Mouse (Mus musculus): ENCODE measurements around the gene Pigw. TPM values are rescaled to one million over a fixed set of nuclear protein-coding genes. Genes with fewer than 3 reads are reported as not detected.

The Pigw gene
- total RNA-seq (2021) = 1 to 10 TPM; 5.1 to 5.3 TPM
- long read RNA-seq, experiment 1, partial matches to known transcripts = 1 of 1 reads
- long read RNA-seq, experiment 1, other reads (novel, unspliced or antisense) = 0 of 1 reads
- long read RNA-seq, experiment 2, partial matches to known transcripts = 0 of 1 reads
- long read RNA-seq, experiment 2, other reads (novel, unspliced or antisense) = 0 of 1 reads

GRCm38 (mm10) chr11:84879772-84880464 lies at the start of gene Pigw, which contains the start of gene Myo19:
Pigw (minus strand) TSS chr11:84880285.
Myo19 (plus strand) TSS chr11:84880148.
- intact Hi-C loops (cut with DNase I) = loop anchor here (10.0 kb wide), 1 partner anchor 255 kb away; no protein-coding TSS in a partner anchor
- peak; percentile 93 for DNase-seq
- TF ChIP-seq CTCF (IDR thresholded peaks at IDR 0.05) = peak; percentile 46
- H3K27ac ChIP-seq = peak within 1 kb of the TSS; percentile 94
- peak within 1 kb of the TSS; percentile 80 for H3K4me3 ChIP-seq

- Histone ChIP-seq H3K4me3 (no peak overlapping the region), H3K27ac (no peak overlapping the region)
- TF ChIP-seq CTCF (IDR thresholded peaks at IDR 0.05) = no peak
- intact Hi-C loops (cut with DNase I) = no loop called here
- DNase-seq = no peak
Observed at GRCm38 (mm10) chr11:84920981-84921380, 40.9 kb upstream of the Pigw start.

GRCm38 (mm10) chr11:84919951-84920350 lies 39.9 kb upstream of the Pigw start:
- Histone ChIP-seq H3K27ac (no peak overlapping the region), H3K4me3 (no peak overlapping the region)
- TF ChIP-seq CTCF (IDR thresholded peaks at IDR 0.05) = no peak
- DNase-seq = no peak
- intact Hi-C loops (cut with DNase I) = loop anchor here (2.0 to 5.0 kb wide), 3 partner anchors 61 to 342 kb away; no protein-coding TSS in a partner anchor

- Histone ChIP-seq H3K27ac (no peak overlapping the region), H3K4me3 (no peak overlapping the region)
- peak; percentile 37 for DNase-seq
- peak; percentile 67 for TF ChIP-seq CTCF (IDR thresholded peaks at IDR 0.05)
- intact Hi-C loops (cut with DNase I) = loop anchor here (2.0 to 5.0 kb wide), 3 partner anchors 62 to 343 kb away; no protein-coding TSS in a partner anchor
Observed at GRCm38 (mm10) chr11:84919276-84919675, 39.2 kb upstream of the Pigw start.

GRCm38 (mm10) chr11:84918425-84918824 lies 38.3 kb upstream of the Pigw start:
- Histone ChIP-seq H3K4me3 (peak overlapping the region; percentile 57), H3K27ac (no peak overlapping the region)
- DNase-seq = peak; percentile 90
- intact Hi-C loops (cut with DNase I) = loop anchor here (2.0 to 5.0 kb wide), 3 partner anchors 62 to 344 kb away; no protein-coding TSS in a partner anchor
- TF ChIP-seq CTCF (IDR thresholded peaks at IDR 0.05) = peak; percentile 98; the same call in 1 of the 2 replicates

GRCm38 (mm10) chr11:84916703-84917300 lies 36.7 kb upstream of the Pigw start:
- peak overlapping the region; percentile 82 for H3K27ac ChIP-seq
- no peak for TF ChIP-seq CTCF (IDR thresholded peaks at IDR 0.05)
- peak overlapping the region; percentile 93 for H3K4me3 ChIP-seq
- intact Hi-C loops (cut with DNase I) = loop anchor here (5.0 kb wide), 2 partner anchors 265 to 345 kb away; no protein-coding TSS in a partner anchor
- no peak for DNase-seq

- intact Hi-C loops (cut with DNase I) = loop anchor here (5.0 kb wide), 2 partner anchors 266 to 346 kb away; no protein-coding TSS in a partner anchor
- peak within 1 kb of the TSS; percentile 93 for H3K4me3 ChIP-seq
- H3K27ac ChIP-seq = peak within 1 kb of the TSS; percentile 82
- no peak for TF ChIP-seq CTCF (IDR thresholded peaks at IDR 0.05)
- peak; percentile 84 for DNase-seq
Observed at GRCm38 (mm10) chr11:84916053-84916702, 36.1 kb upstream of the Pigw start, which contains the start of gene Znhit3. Znhit3 (minus strand) TSS chr11:84916366.

- Histone ChIP-seq H3K4me3 (no peak overlapping the region), H3K27ac (no peak overlapping the region)
- intact Hi-C loops (cut with DNase I) = loop anchor here (5.0 kb wide), 2 partner anchors 268 to 348 kb away; no protein-coding TSS in a partner anchor
- no peak for TF ChIP-seq CTCF (IDR thresholded peaks at IDR 0.05)
- no peak for DNase-seq
Observed at GRCm38 (mm10) chr11:84914673-84915072, 34.6 kb upstream of the Pigw start.

GRCm38 (mm10) chr11:84910411-84910810 lies 30.3 kb upstream of the Pigw start:
- H3K27ac ChIP-seq = no peak overlapping the region
- no peak overlapping the region for H3K4me3 ChIP-seq
- TF ChIP-seq CTCF (IDR thresholded peaks at IDR 0.05) = no peak
- intact Hi-C loops (cut with DNase I) = no loop called here
- DNase-seq = no peak

GRCm38 (mm10) chr11:84908480-84908879 lies 28.4 kb upstream of the Pigw start:
- Histone ChIP-seq H3K4me3 (no peak overlapping the region), H3K27ac (no peak overlapping the region)
- TF ChIP-seq CTCF (IDR thresholded peaks at IDR 0.05) = no peak
- intact Hi-C loops (cut with DNase I) = no loop called here
- no peak for DNase-seq

GRCm38 (mm10) chr11:84907081-84907480 lies 27.0 kb upstream of the Pigw start:
- Histone ChIP-seq H3K27ac (no peak overlapping the region), H3K4me3 (no peak overlapping the region)
- TF ChIP-seq CTCF (IDR thresholded peaks at IDR 0.05) = no peak
- DNase-seq = no peak
- intact Hi-C loops (cut with DNase I) = no loop called here

- intact Hi-C loops (cut with DNase I) = no loop called here
- H3K4me3 ChIP-seq = no peak overlapping the region
- DNase-seq = no peak
- no peak for TF ChIP-seq CTCF (IDR thresholded peaks at IDR 0.05)
- H3K27ac ChIP-seq = no peak overlapping the region
Observed at GRCm38 (mm10) chr11:84904597-84905144, 24.6 kb upstream of the Pigw start.
